Mouse (Mus musculus): Measurements from ENCODE around the gene Trappc1.

Trappc1 gene

GRCm38 (mm10) chr11:69369990-69370816 is 46.4 kb downstream of the Trappc1 start:
- no peak for DNase-seq (ENCODE audit: low spot score)

DNA sequence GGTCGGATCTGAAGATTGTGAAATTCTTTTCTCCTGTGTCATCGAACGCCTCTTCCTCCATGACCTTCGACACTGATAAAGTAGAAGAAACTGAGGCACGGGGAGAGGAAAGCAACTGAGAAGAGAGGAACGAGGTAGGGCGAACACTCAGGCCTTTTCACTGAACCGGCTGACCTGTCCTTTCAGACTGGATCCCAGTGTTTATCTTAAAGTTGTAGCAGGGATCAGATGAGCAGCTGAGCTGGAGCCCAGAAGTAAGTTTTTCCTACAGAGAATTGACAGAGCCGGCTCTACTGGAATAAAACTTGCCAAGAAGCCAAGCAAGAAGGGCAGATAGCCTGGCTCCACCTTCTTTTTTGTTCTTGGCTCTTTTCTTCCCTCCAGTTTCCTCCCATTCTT is 47.0 kb downstream of the Trappc1 start:
- no peak for DNase-seq (ENCODE audit: low spot score)

DNA sequence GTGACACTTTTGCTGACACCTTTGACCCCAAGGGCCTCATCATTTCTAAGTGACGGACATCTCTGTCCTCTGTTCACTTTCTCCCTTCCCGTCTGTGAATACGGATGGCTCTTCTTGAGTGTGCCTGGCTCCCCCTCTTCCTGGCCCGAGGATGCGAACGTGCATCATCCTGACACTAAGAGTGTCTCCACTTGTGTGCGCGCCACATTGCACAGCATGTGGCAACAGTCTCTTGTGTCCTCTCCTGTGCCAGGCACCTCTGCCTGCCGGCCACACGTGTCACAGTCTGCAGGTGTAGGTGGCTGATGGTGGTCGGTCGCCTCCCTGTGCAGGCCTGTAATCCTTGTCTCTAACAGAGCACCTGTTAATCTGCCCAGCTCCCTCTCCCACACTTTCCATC is 47.8 kb downstream of the Trappc1 start:
- DNase-seq (ENCODE audit: low spot score) = no peak

GRCm38 (mm10) chr11:69372056-69372779 is 48.4 kb downstream of the Trappc1 start:
- DNase-seq (ENCODE audit: low spot score) = no peak

DNA sequence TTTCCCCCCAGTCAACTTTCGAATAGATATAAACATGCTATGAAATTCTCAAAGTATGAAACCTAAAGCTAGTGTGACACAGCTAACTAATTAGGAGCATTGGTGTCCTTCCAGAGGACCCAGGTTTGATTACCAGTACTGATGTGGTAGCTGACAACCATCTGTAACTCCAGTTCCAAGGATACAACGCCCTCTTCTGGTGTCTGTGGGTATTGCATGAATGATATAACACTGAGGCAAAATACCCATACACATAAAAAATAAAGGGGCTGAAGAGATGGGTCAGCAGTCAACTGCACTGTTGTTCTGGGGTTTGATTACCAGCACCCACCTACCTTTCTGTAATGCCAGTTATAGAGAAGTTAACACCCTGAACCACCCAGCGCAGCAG is 49.0 kb downstream of the Trappc1 start:
- DNase-seq (ENCODE audit: low spot score) = no peak

DNA sequence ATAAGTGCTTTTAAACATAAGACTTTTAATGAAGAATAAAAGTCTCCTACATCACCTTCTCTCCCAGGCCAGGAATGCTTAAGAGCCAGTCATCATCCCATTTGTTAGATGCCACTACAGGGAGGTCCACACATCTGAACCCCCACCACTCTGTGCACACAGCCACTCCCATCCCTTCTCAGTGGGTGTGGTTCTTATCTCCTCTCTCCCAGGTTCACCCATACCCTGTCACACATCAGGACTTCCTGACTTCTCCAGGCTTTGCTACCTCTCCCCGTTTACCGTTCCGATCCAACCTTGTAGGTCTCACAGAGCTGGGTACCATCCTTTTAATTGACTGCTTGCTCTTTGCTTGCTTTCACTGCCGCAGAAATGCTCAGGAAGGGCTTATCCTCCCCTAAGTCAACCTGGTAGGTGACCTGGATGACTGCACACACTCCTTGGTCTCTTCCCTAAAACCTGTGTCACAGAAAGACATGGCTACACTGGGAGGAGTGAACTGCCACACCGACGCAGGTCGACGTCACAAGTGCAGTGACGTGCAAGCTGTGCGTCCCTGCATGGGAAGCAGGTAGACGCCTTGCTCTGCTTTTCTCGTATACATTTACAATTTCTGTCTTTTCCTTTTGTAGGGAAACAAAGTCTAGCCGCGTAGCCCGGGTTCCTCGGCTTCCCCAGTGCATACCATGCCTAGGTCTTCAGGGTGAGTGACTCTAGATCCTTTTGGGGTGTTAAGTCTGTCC is 49.6 kb downstream of the Trappc1 start:
- DNase-seq (ENCODE audit: low spot score) = no peak

All from lung, postnatal 25 days (tissue).